Mouse (Mus musculus) frontal cortex, postnatal 14 days (tissue): Measurements from ENCODE around the gene Btbd35f10.
"Not testable (repeated sequence)": the region's sequence is repeated elsewhere in the genome, so short reads cannot be mapped to it uniquely, and the experiment has no call there.

Source experiments
- DNase-seq, 2 experiments: peaks; one replicate each; pipeline ENCODE4 v3.0.0; 2022; ENCODE audit warnings: low spot score in 2 of 2

Btbd35f10 gene

GRCm38 (mm10) chrX:3752785-3753184, at the start of gene Btbd35f10:
Btbd35f10 (minus strand) TSS chrX:3752885.
- DNase-seq, result not testable (repeated sequence)
